Mouse (Mus musculus) bone marrow, adult 2 months (tissue): ENCODE results near the gene Scn4a. TPM values are rescaled to one million over a fixed set of nuclear protein-coding genes. Genes with fewer than 3 reads are reported as not detected.

Source experiments
- H3K27ac ChIP-seq: fragments of 200-500 bp; 2 replicates; pipeline ENCODE4 v1.5.1; 2012; ENCODE audit warnings: low read depth, mild to moderate bottlenecking, control low read depth, inconsistent platforms, low read length; ENCODE audit not compliant: control insufficient read depth, poor library complexity, insufficient read depth
- H3K4me1 ChIP-seq: fragments of 200-500 bp; 2 replicates; pipeline ENCODE4 v1.6.1; 2011; ENCODE audit warnings: low read length; ENCODE audit not compliant: control insufficient read depth, insufficient read depth
- H3K4me3 ChIP-seq: fragments of 200-500 bp; replicated peaks from 2 replicates; pipeline ENCODE3; 2011; ENCODE audit warnings: mild to moderate bottlenecking, low read depth, low read length, control low read depth; ENCODE audit not compliant: control insufficient read depth
- CTCF ChIP-seq: fragments of 200-500 bp; IDR thresholded peaks from 2 replicates; pipeline ENCODE4 v1.5.1; 2011; ENCODE audit warnings: low read length, control low read depth; ENCODE audit not compliant: control insufficient read depth, insufficient read depth
- POLR2A ChIP-seq: fragments of 200-500 bp; IDR thresholded peaks from 2 replicates; pipeline ENCODE4 v1.6.1; 2011; ENCODE audit warnings: low read depth, mild to moderate bottlenecking, control low read depth, low read length, borderline replicate concordance; ENCODE audit not compliant: control insufficient read depth
- WGBS: fragments of 180-500 bp; shearing (Covaris S2); methylation state at CpG from one replicate; pipeline ENCODE4 v1.1.7; 2018; 5-methylcytosine and 5-hydroxymethylcytosine counted together
- polyA plus RNA-seq: library from polyadenylated mRNA; stranded (reverse); fragments of >200 nt; gene quantifications from 2 replicates; pipeline ENCODE4 v1.2.4, GENCODE M21; 2011; ENCODE audit warnings: low replicate concordance; ENCODE audit not compliant: missing spikeins, insufficient read depth, insufficient read length

Scn4a gene
- polyA plus RNA-seq, 1 experiment: 1.6 TPM

GRCm38 (mm10) chr11:106276454-106276853 is 76.6 kb downstream of the Scn4a start, which contains the start of gene Tcam1:
TSS of gene Tcam1 (plus strand) at chr11:106276672.
- Histone ChIP-seq H3K4me1 (peaks cover 6% of the 10 kb centered on the region), H3K4me3 (peak within 1 kb of the TSS; percentile 44), H3K27ac (no peak within 1 kb of the TSS)
- TF ChIP-seq CTCF (peak; percentile 92), POLR2A (peak; percentile 60; the same call in 1 of the 2 replicates)
- WGBS: 2% methylated on average over 25 of the region's 25 CpGs

- Histone ChIP-seq H3K4me1 (peaks cover 10% of the 10 kb centered on the region), H3K27ac (no peak overlapping the region), H3K4me3 (no peak overlapping the region)
- 89% methylated on average over 7 of the region's 7 CpGs for WGBS
- no peak for TF ChIP-seq POLR2A
- TF ChIP-seq CTCF: no peak
These were observed 78.1 kb downstream of the Scn4a start for GRCm38 (mm10) chr11:106274971-106275411.

- Histone ChIP-seq H3K27ac (no peak overlapping the region), H3K4me3 (no peak overlapping the region), H3K4me1 (peaks cover 10% of the 10 kb centered on the region)
- WGBS: 77% methylated on average over 1 of the region's 1 CpGs
- TF ChIP-seq POLR2A (no peak), CTCF (no peak)
These were observed 78.7 kb downstream of the Scn4a start for GRCm38 (mm10) chr11:106274374-106274773.

GRCm38 (mm10) chr11:106273811-106274210 is 79.3 kb downstream of the Scn4a start:
- Histone ChIP-seq H3K4me3 (no peak overlapping the region), H3K27ac (no peak overlapping the region), H3K4me1 (peaks cover 12% of the 10 kb centered on the region)
- 88% methylated on average over 6 of the region's 6 CpGs for WGBS
- TF ChIP-seq CTCF (no peak), POLR2A (no peak)

GRCm38 (mm10) chr11:106273311-106273684 is 79.8 kb downstream of the Scn4a start:
- Histone ChIP-seq H3K4me1 (peaks cover 12% of the 10 kb centered on the region), H3K4me3 (peak overlapping the region; percentile 66), H3K27ac (peak overlapping the region; percentile 62)
- WGBS: 13% methylated on average over 16 of the region's 16 CpGs
- no peak for TF ChIP-seq CTCF
- TF ChIP-seq POLR2A: no peak

- H3K4me1 ChIP-seq: peaks cover 12% of the 10 kb centered on the region
- peak within 1 kb of the TSS; percentile 96 for H3K27ac ChIP-seq
- TF ChIP-seq CTCF (no peak), POLR2A (peak; percentile 71)
- under 1% methylated on average over 72 of the region's 72 CpGs for WGBS
- peak within 1 kb of the TSS; percentile 93 for H3K4me3 ChIP-seq
These were observed 80.3 kb downstream of the Scn4a start, which contains the start of gene Smarcd2 for GRCm38 (mm10) chr11:106272644-106273310. TSS of gene Smarcd2 (minus strand) at chr11:106272972.

GRCm38 (mm10) chr11:106271794-106272643 is 81.1 kb downstream of the Scn4a start:
- H3K4me1 ChIP-seq: peaks cover 12% of the 10 kb centered on the region
- peak overlapping the region; percentile 93 for H3K4me3 ChIP-seq
- whole genome bisulfite sequencing: under 1% methylated on average over 41 of the region's 41 CpGs
- peak overlapping the region; percentile 96 for H3K27ac ChIP-seq
- TF ChIP-seq POLR2A (no peak), CTCF (no peak)

- no peak overlapping the region for H3K27ac ChIP-seq
- TF ChIP-seq POLR2A (no peak), CTCF (no peak)
- 23% methylated on average over 5 of the region's 5 CpGs for WGBS
- H3K4me1 ChIP-seq: peaks cover 10% of the 10 kb centered on the region; the same call in 1 of the 2 replicates
- peak overlapping the region; percentile 93 for H3K4me3 ChIP-seq
These were observed 81.8 kb downstream of the Scn4a start for GRCm38 (mm10) chr11:106271131-106271793.
